ENCODE assay signal across 18 mouse cellular contexts in the genomic region with DNA sequence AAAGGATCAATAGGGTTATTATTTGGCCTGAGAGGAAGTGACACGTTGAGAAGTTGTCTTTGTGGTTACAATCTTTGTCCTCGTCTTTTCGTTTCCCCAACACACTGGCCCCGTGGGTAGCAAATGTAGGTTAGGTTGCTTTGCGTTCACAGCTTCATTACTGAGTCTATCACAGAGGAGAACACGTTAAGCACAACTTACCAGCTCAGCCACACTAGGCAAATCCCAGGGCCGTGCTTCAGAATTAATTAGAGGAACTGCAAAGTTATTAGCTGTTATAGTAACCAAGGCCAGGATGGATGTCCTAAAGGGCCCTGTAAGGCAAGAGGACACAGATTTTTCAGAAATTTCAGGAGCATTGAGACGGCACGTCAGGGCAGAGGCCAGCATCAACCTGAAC.
"Had no signal": no experiment of that assay in that cellular context is flagged by ENCODE, and none has a peak within 500 bp of the region (broad histone marks: within the 10 kb centered on the region; RNA-seq: fewer than 3 reads in every experiment).

No protein-coding gene starts in this region.

- H3K27me3 ChIP-seq: heart, embryonic 13.5 days; heart, embryonic 15.5 days; kidney, embryonic 15.5 days; limb, embryonic 13.5 days; limb, embryonic 15.5 days; liver, embryonic 12.5 days had no signal

- H3K9me3 ChIP-seq: heart, embryonic 13.5 days; heart, embryonic 15.5 days; kidney, embryonic 15.5 days; limb, embryonic 13.5 days; limb, embryonic 15.5 days had no signal

- ATAC-seq: intestine, embryonic 16.5 days; liver, embryonic 12.5 days had no signal

- H3K9ac ChIP-seq: forebrain, postnatal 0 days; heart, embryonic 13.5 days; heart, embryonic 15.5 days; kidney, embryonic 15.5 days; limb, embryonic 13.5 days; limb, embryonic 15.5 days; liver, embryonic 12.5 days had no signal

- H3K27ac ChIP-seq: heart, adult 2 months; heart, embryonic 13.5 days; heart, embryonic 15.5 days; kidney, embryonic 15.5 days; kidney, postnatal 0 days; limb, embryonic 13.5 days; limb, embryonic 15.5 days; liver, embryonic 12.5 days had no signal

- DNase-seq: gastrocnemius, postnatal 14 days; gastrocnemius, postnatal 36 days; heart, adult 11 months; heart, adult 2 months; heart, postnatal 14 days; heart, postnatal 36 days; kidney, adult 11 months; kidney, postnatal 14 days had no signal

- H3K4me2 ChIP-seq: heart, embryonic 11.5 days; heart, embryonic 13.5 days; heart, embryonic 15.5 days; kidney, embryonic 15.5 days; limb, embryonic 13.5 days; limb, embryonic 15.5 days; liver, embryonic 12.5 days had no signal

- H3K4me1 ChIP-seq: heart, embryonic 13.5 days; heart, embryonic 15.5 days; kidney, embryonic 15.5 days; limb, embryonic 13.5 days; limb, embryonic 15.5 days; liver, embryonic 12.5 days had no signal

- H3K4me3 ChIP-seq: heart, adult 2 months; heart, embryonic 13.5 days; heart, embryonic 15.5 days; kidney, embryonic 15.5 days; limb, embryonic 13.5 days; limb, embryonic 15.5 days; liver, embryonic 12.5 days had no signal

- H3K36me3 ChIP-seq: heart, embryonic 13.5 days; heart, embryonic 15.5 days; kidney, embryonic 15.5 days; limb, embryonic 13.5 days; limb, embryonic 15.5 days; liver, embryonic 12.5 days had no signal
